In genomic region chr2:52676023-52676912, GRCm38 (mm10) we compare ENCODE assay signal across 8 mouse cellular contexts. TPM values are rescaled to one million over a fixed set of nuclear protein-coding genes. Genes with fewer than 3 reads are reported as not detected.
DNase-seq lines count a peak whose midpoint lies in the region; ATAC-seq and TF ChIP-seq lines count a peak whose summit lies in the region.

Gene Cacnb4, minus strand, starts transcription at chr2:52676831.

- under 1% methylated on average over 29 of the region's 77 CpGs for WGBS in hindbrain, embryonic 16.5 days

- no peaks in the 10 kb centered on the region for H3K36me3 ChIP-seq in hindbrain, embryonic 16.5 days (ENCODE audit: control insufficient read depth, insufficient read depth, low read length)

- H3K4me2 ChIP-seq in hindbrain, embryonic 16.5 days (ENCODE audit: low read length), result peak within 1 kb of the TSS; percentile 98

- TF ChIP-seq CTCF in left cerebral cortex, adult 2 months (IDR thresholded peaks at IDR 0.05), result no peak

- DNase-seq in cerebellum, adult 8-10 months, result peak; percentile 74
- DNase-seq in frontal cortex, adult 2 months (ENCODE audit: extremely low spot score in 1 of 2, low spot score in 1 of 2), result peak; percentile 40 to 76
- DNase-seq in left cerebral cortex, adult 2 months (ENCODE audit: extremely low spot score in 1 of 2, low spot score in 2 of 2), result peak; percentile 56 to 62
- DNase-seq in lung, postnatal 25 days (ENCODE audit: low spot score), result peak; percentile 15
- DNase-seq in retina, postnatal 7 days (ENCODE audit: low read depth, low spot score), result peak; percentile 61
- no peak for DNase-seq in spleen, postnatal 14 days (ENCODE audit: low spot score in 2 of 2)

- H3K9me3 ChIP-seq in hindbrain, embryonic 16.5 days (ENCODE audit: control insufficient read depth, low read length), result no peaks in the 10 kb centered on the region

- intact Hi-C loops in left cerebral cortex, adult 2 months (cut with DNase I), result no loop called here

- peak; percentile 36 for ATAC-seq in activated CD4-positive, CD25-positive, alpha-beta regulatory T cell, adult 4 months
- peak; percentile 92 for ATAC-seq in hindbrain, embryonic 16.5 days

- H3K4me3 ChIP-seq in hindbrain, embryonic 16.5 days (ENCODE audit: low read length), result peak within 1 kb of the TSS; percentile 78
- H3K4me3 ChIP-seq in left cerebral cortex, adult 2 months, result peak within 1 kb of the TSS; percentile 80

- no peaks in the 10 kb centered on the region; the same call in 1 of the 2 replicates for H3K27me3 ChIP-seq in hindbrain, embryonic 16.5 days (replicated peaks; ENCODE audit: control insufficient read depth, insufficient read depth, low read length)

- H3K4me1 ChIP-seq in hindbrain, embryonic 16.5 days (ENCODE audit: control insufficient read depth, insufficient read depth, low read depth, low read length), result peaks cover 10% of the 10 kb centered on the region

- H3K9ac ChIP-seq in hindbrain, embryonic 16.5 days (ENCODE audit: low read depth, low read length), result peak within 1 kb of the TSS; percentile 84

- peak within 1 kb of the TSS; percentile 81 for H3K27ac ChIP-seq in hindbrain, embryonic 16.5 days (ENCODE audit: low read depth, low read length)
- peak within 1 kb of the TSS; percentile 95 for H3K27ac ChIP-seq in left cerebral cortex, adult 2 months

RNA-seq across cellular contexts. Expression of gene Cacnb4, which starts in this region (rescaled TPM):
- polyA plus RNA-seq in activated CD4-positive, CD25-positive, alpha-beta regulatory T cell, adult 4 months (2017; shearing (Covaris generic)), result under 1 TPM; 0.20 to 0.30 TPM
- polyA plus RNA-seq in frontal cortex, adult 2 months (2012; rRNA removed), result 58.0 and 63.7 TPM in 2 replicates
- polyA plus RNA-seq in hindbrain, embryonic 16.5 days (2015; fragmentation: Nextera tagmentation; extraction: Ambion mirVana), result 13.6 and 13.9 TPM in 2 replicates
- 100 to 1,000 TPM; 166 to 176 TPM for total RNA-seq in left cerebral cortex, adult 2 months (2021)

Comparison
In these comparisons a context has a peak if more than half of its experiments do, and no peak if none do; other contexts are left out.
1. RNA of gene Cacnb4 (polyA plus RNA-seq): 58.0 to 63.7 TPM in frontal cortex, adult 2 months and 13.6 to 13.9 TPM in hindbrain, embryonic 16.5 days; 0.20 to 0.30 TPM in activated CD4-positive, CD25-positive, alpha-beta regulatory T cell, adult 4 months; every median in the first group is over 10 times any median in the second.
2. Peak in ATAC-seq in activated CD4-positive, CD25-positive, alpha-beta regulatory T cell, adult 4 months; RNA of the gene not detected or under 1 TPM.
3. DNase-seq: peak in cerebellum, adult 8-10 months (single experiment), frontal cortex, adult 2 months (2 of 2), left cerebral cortex, adult 2 months (2 of 2), lung, postnatal 25 days (single experiment) and retina, postnatal 7 days (single experiment); none in spleen, postnatal 14 days (0 of 2).